Mouse (Mus musculus): ENCODE data around the gene Maml3. TPM values are rescaled to one million over a fixed set of nuclear protein-coding genes. Genes with fewer than 3 reads are reported as not detected.

The Maml3 gene
- total RNA-seq, 1 experiment, result 1.2 TPM

DNA sequence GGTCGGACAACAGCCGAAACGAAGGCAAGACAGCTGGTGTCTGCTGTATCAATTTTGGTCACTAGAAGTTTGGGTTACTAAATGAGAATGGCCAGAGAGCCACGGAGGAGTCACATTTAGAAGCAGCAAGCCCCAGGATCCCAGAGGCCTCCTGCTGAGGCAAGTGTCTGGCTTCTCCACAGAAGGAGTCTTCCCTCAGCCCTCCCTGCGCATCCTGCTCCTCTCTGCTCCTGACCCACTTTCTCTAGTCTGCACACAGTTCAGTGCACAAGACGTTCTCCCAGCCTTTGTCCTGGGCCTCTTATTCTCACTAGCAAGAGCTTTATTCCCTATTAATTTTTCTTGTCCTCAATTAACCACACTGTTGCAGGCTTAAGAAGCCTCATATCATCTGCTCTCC is 135.4 kb downstream of the Maml3 start:
- H3K27ac ChIP-seq (ENCODE audit: insufficient read depth, low read depth, low read length, poor library complexity, severe bottlenecking), result no peak overlapping the region
- in situ Hi-C loops (cut with MboI; ENCODE audit: low sequenced_read_pairs in 2 of 2, unreplicated experiment in 2 of 2), result no loop called here
- no peak overlapping the region for H3K4me3 ChIP-seq (ENCODE audit: insufficient read depth in 1 of 2, low read depth in 1 of 2, low read length in 2 of 2, poor library complexity in 1 of 2, severe bottlenecking in 1 of 2)
- no peak for DNase-seq (ENCODE audit: low read depth, low spot score)
- no peaks in the 10 kb centered on the region for H3K36me3 ChIP-seq (ENCODE audit: control insufficient read depth, insufficient read depth, low read length, poor library complexity, severe bottlenecking)
- H3K4me1 ChIP-seq (ENCODE audit: control insufficient read depth in 2 of 2, insufficient read depth in 2 of 2, low read length in 2 of 2, poor library complexity in 1 of 2), result peaks cover 0 to 2% of the 10 kb centered on the region in 2 experiments; a peak in 2 of 4 replicates
- TF ChIP-seq HCFC1 (IDR thresholded peaks at IDR 0.05; ENCODE audit: borderline replicate concordance, insufficient read depth, low read length) (no peak), ZC3H11A (IDR thresholded peaks at IDR 0.05; ENCODE audit: borderline replicate concordance, low read depth, low read length) (no peak), MAFK (IDR thresholded peaks at IDR 0.05; ENCODE audit: insufficient read depth, low read depth, low read length) (no peak), CHD2 (IDR thresholded peaks at IDR 0.05; ENCODE audit: low read depth, low read length) (no peak), ZNF384 (IDR thresholded peaks at IDR 0.05; ENCODE audit: low read depth, low read length) (no peak)
- no peak overlapping the region for H3K9ac ChIP-seq (ENCODE audit: insufficient read depth, low read depth, low read length, poor library complexity, severe bottlenecking)
- no peaks in the 10 kb centered on the region for H3K9me3 ChIP-seq (ENCODE audit: control insufficient read depth, insufficient read depth, low read depth, low read length)

DNA sequence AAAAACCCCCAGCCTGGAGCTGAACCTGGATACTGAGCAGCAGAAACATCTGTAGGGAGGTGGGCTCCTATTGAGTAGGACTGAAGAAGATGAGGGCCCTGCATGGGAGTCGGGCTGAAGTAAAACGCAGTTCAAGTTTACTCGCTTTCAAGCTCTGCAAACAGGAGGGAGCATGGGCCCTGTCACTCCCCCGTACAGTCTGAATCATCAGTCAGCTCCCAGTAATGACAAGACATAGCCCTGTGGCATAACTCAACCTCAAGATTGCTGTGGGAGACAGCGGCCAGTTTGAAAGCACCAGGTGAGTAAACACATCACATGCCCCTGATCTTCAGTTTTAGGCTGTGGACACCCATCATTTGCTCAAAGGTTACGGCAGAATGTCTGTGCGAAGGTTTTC is 139.0 kb downstream of the Maml3 start:
- no peak for DNase-seq (ENCODE audit: low read depth, low spot score)
- TF ChIP-seq HCFC1 (IDR thresholded peaks at IDR 0.05; ENCODE audit: borderline replicate concordance, insufficient read depth, low read length), result no peak
- no peak for TF ChIP-seq CHD2 (IDR thresholded peaks at IDR 0.05; ENCODE audit: low read depth, low read length)
- TF ChIP-seq ZNF384 (IDR thresholded peaks at IDR 0.05; ENCODE audit: low read depth, low read length), result no peak
- TF ChIP-seq ZC3H11A (IDR thresholded peaks at IDR 0.05; ENCODE audit: borderline replicate concordance, low read depth, low read length), result no peak
- in situ Hi-C loops (cut with MboI; ENCODE audit: low sequenced_read_pairs in 2 of 2, unreplicated experiment in 2 of 2), result no loop called here
- H3K27ac ChIP-seq (ENCODE audit: insufficient read depth, low read depth, low read length, poor library complexity, severe bottlenecking), result no peak overlapping the region
- H3K36me3 ChIP-seq (ENCODE audit: control insufficient read depth, insufficient read depth, low read length, poor library complexity, severe bottlenecking), result no peaks in the 10 kb centered on the region
- H3K4me1 ChIP-seq (ENCODE audit: control insufficient read depth in 2 of 2, insufficient read depth in 2 of 2, low read length in 2 of 2, poor library complexity in 1 of 2), result no peaks in the 10 kb centered on the region
- no peak overlapping the region for H3K4me3 ChIP-seq (ENCODE audit: insufficient read depth in 1 of 2, low read depth in 1 of 2, low read length in 2 of 2, poor library complexity in 1 of 2, severe bottlenecking in 1 of 2)
- H3K9me3 ChIP-seq (ENCODE audit: control insufficient read depth, insufficient read depth, low read depth, low read length), result no peaks in the 10 kb centered on the region
- H3K9ac ChIP-seq (ENCODE audit: insufficient read depth, low read depth, low read length, poor library complexity, severe bottlenecking), result no peak overlapping the region

- Histone ChIP-seq H3K4me1 (ENCODE audit: control insufficient read depth in 2 of 2, insufficient read depth in 2 of 2, low read length in 2 of 2, poor library complexity in 1 of 2) (no peaks in the 10 kb centered on the region), H3K9ac (ENCODE audit: insufficient read depth, low read depth, low read length, poor library complexity, severe bottlenecking) (no peak overlapping the region), H3K27ac (ENCODE audit: insufficient read depth, low read depth, low read length, poor library complexity, severe bottlenecking) (no peak overlapping the region), H3K9me3 (ENCODE audit: control insufficient read depth, insufficient read depth, low read depth, low read length) (no peaks in the 10 kb centered on the region), H3K36me3 (ENCODE audit: control insufficient read depth, insufficient read depth, low read length, poor library complexity, severe bottlenecking) (no peaks in the 10 kb centered on the region), H3K4me3 (ENCODE audit: insufficient read depth in 1 of 2, low read depth in 1 of 2, low read length in 2 of 2, poor library complexity in 1 of 2, severe bottlenecking in 1 of 2) (no peak overlapping the region)
- in situ Hi-C loops (cut with MboI; ENCODE audit: low sequenced_read_pairs in 2 of 2, unreplicated experiment in 2 of 2), result no loop called here
- TF ChIP-seq MAFK (IDR thresholded peaks at IDR 0.05; ENCODE audit: insufficient read depth, low read depth, low read length) (no peak), ZC3H11A (IDR thresholded peaks at IDR 0.05; ENCODE audit: borderline replicate concordance, low read depth, low read length) (no peak), ZNF384 (IDR thresholded peaks at IDR 0.05; ENCODE audit: low read depth, low read length) (no peak), HCFC1 (IDR thresholded peaks at IDR 0.05; ENCODE audit: borderline replicate concordance, insufficient read depth, low read length) (no peak), CHD2 (IDR thresholded peaks at IDR 0.05; ENCODE audit: low read depth, low read length) (no peak)
- no peak for DNase-seq (ENCODE audit: low read depth, low spot score)
Measured at GRCm38 (mm10) chr3:51965436-51965835, 139.4 kb downstream of the Maml3 start.

GRCm38 (mm10) chr3:51965008-51965407 is 139.9 kb downstream of the Maml3 start:
- Histone ChIP-seq H3K9me3 (ENCODE audit: control insufficient read depth, insufficient read depth, low read depth, low read length) (no peaks in the 10 kb centered on the region), H3K27ac (ENCODE audit: insufficient read depth, low read depth, low read length, poor library complexity, severe bottlenecking) (no peak overlapping the region), H3K9ac (ENCODE audit: insufficient read depth, low read depth, low read length, poor library complexity, severe bottlenecking) (no peak overlapping the region), H3K36me3 (ENCODE audit: control insufficient read depth, insufficient read depth, low read length, poor library complexity, severe bottlenecking) (no peaks in the 10 kb centered on the region), H3K4me1 (ENCODE audit: control insufficient read depth in 2 of 2, insufficient read depth in 2 of 2, low read length in 2 of 2, poor library complexity in 1 of 2) (no peaks in the 10 kb centered on the region), H3K4me3 (ENCODE audit: insufficient read depth in 1 of 2, low read depth in 1 of 2, low read length in 2 of 2, poor library complexity in 1 of 2, severe bottlenecking in 1 of 2) (no peak overlapping the region)
- TF ChIP-seq ZC3H11A (IDR thresholded peaks at IDR 0.05; ENCODE audit: borderline replicate concordance, low read depth, low read length) (no peak), HCFC1 (IDR thresholded peaks at IDR 0.05; ENCODE audit: borderline replicate concordance, insufficient read depth, low read length) (no peak), CHD2 (IDR thresholded peaks at IDR 0.05; ENCODE audit: low read depth, low read length) (no peak), ZNF384 (IDR thresholded peaks at IDR 0.05; ENCODE audit: low read depth, low read length) (no peak), MAFK (IDR thresholded peaks at IDR 0.05; ENCODE audit: insufficient read depth, low read depth, low read length) (no peak)
- DNase-seq (ENCODE audit: low read depth, low spot score), result no peak
- in situ Hi-C loops (cut with MboI; ENCODE audit: low sequenced_read_pairs in 2 of 2, unreplicated experiment in 2 of 2), result no loop called here

All from ES-E14 (cell line).